Mouse (Mus musculus): ENCODE measurements at regions not wholly inside any gene's neighbourhood (a gene's known extent, or its start where the extent isn't known, plus 50 kb on each side); places are given as distances from the start of the nearest gene placed in this dataset.

GRCm38 (mm10) chr9:87649015-87649978 lies 81.8 kb downstream of the Tbx18 start:
- WGBS = 43% methylated on average over 6 of the region's 6 CpGs
- H3K36me3 ChIP-seq (ENCODE audit: control insufficient read depth, insufficient read depth, low read length) = no peaks in the 10 kb centered on the region
- no peak overlapping the region for H3K4me2 ChIP-seq (ENCODE audit: low read depth, low read length)
- H3K4me1 ChIP-seq (ENCODE audit: control insufficient read depth, insufficient read depth, low read length) = 0 out of 2 replicates have a peak, but pooled peaks cover 3% of the 10 kb centered on the region
- no peak overlapping the region for H3K4me3 ChIP-seq (ENCODE audit: low read depth, low read length)
- H3K27ac ChIP-seq (ENCODE audit: low read depth, low read length) = no peak overlapping the region
- H3K27me3 ChIP-seq (ENCODE audit: control insufficient read depth, insufficient read depth, low read length) = no peaks in the 10 kb centered on the region
- no peaks in the 10 kb centered on the region for H3K9me3 ChIP-seq (ENCODE audit: control insufficient read depth, low read length)
- no peak overlapping the region for H3K9ac ChIP-seq (replicated peaks; ENCODE audit: low read depth, low read length)
- ATAC-seq (ENCODE audit: low read depth) = peak; percentile 41; the same call in 1 of the 2 replicates

GRCm38 (mm10) chr9:87648317-87648716 lies 82.7 kb downstream of the Tbx18 start:
- no peak overlapping the region for H3K4me2 ChIP-seq (ENCODE audit: low read depth, low read length)
- no peaks in the 10 kb centered on the region for H3K36me3 ChIP-seq (ENCODE audit: control insufficient read depth, insufficient read depth, low read length)
- no peaks in the 10 kb centered on the region for H3K9me3 ChIP-seq (ENCODE audit: control insufficient read depth, low read length)
- no peak overlapping the region for H3K9ac ChIP-seq (replicated peaks; ENCODE audit: low read depth, low read length)
- 68% methylated on average over 5 of the region's 5 CpGs for WGBS
- no peak overlapping the region for H3K4me3 ChIP-seq (ENCODE audit: low read depth, low read length)
- no peak overlapping the region for H3K27ac ChIP-seq (ENCODE audit: low read depth, low read length)
- ATAC-seq (ENCODE audit: low read depth) = no peak
- H3K4me1 ChIP-seq (ENCODE audit: control insufficient read depth, insufficient read depth, low read length) = 0 out of 2 replicates have a peak, but pooled peaks cover 3% of the 10 kb centered on the region
- no peaks in the 10 kb centered on the region for H3K27me3 ChIP-seq (ENCODE audit: control insufficient read depth, insufficient read depth, low read length)

- 93% methylated on average over 5 of the region's 5 CpGs for WGBS
- Histone ChIP-seq H3K27ac (ENCODE audit: low read depth, low read length) (no peak overlapping the region), H3K4me2 (ENCODE audit: low read depth, low read length) (no peak overlapping the region), H3K9me3 (ENCODE audit: control insufficient read depth, low read length) (no peaks in the 10 kb centered on the region), H3K27me3 (ENCODE audit: control insufficient read depth, insufficient read depth, low read length) (no peaks in the 10 kb centered on the region), H3K36me3 (ENCODE audit: control insufficient read depth, insufficient read depth, low read length) (no peaks in the 10 kb centered on the region), H3K4me3 (ENCODE audit: low read depth, low read length) (no peak overlapping the region), H3K4me1 (ENCODE audit: control insufficient read depth, insufficient read depth, low read length) (0 out of 2 replicates have a peak, but pooled peaks cover 3% of the 10 kb centered on the region), H3K9ac (replicated peaks; ENCODE audit: low read depth, low read length) (no peak overlapping the region)
- ATAC-seq (ENCODE audit: low read depth) = no peak
Observed at GRCm38 (mm10) chr9:87645032-87645431, 86.0 kb downstream of the Tbx18 start.

- Histone ChIP-seq H3K27ac (ENCODE audit: low read depth, low read length) (no peak overlapping the region), H3K4me3 (ENCODE audit: low read depth, low read length) (no peak overlapping the region), H3K27me3 (ENCODE audit: control insufficient read depth, insufficient read depth, low read length) (no peaks in the 10 kb centered on the region), H3K9ac (replicated peaks; ENCODE audit: low read depth, low read length) (no peak overlapping the region), H3K4me2 (ENCODE audit: low read depth, low read length) (no peak overlapping the region), H3K4me1 (ENCODE audit: control insufficient read depth, insufficient read depth, low read length) (no peaks in the 10 kb centered on the region), H3K9me3 (ENCODE audit: control insufficient read depth, low read length) (no peaks in the 10 kb centered on the region), H3K36me3 (ENCODE audit: control insufficient read depth, insufficient read depth, low read length) (no peaks in the 10 kb centered on the region)
- 78% methylated on average over 5 of the region's 5 CpGs for WGBS
- ATAC-seq (ENCODE audit: low read depth) = no peak
Observed at GRCm38 (mm10) chr9:87633863-87634630, 97.0 kb downstream of the Tbx18 start.

DNA sequence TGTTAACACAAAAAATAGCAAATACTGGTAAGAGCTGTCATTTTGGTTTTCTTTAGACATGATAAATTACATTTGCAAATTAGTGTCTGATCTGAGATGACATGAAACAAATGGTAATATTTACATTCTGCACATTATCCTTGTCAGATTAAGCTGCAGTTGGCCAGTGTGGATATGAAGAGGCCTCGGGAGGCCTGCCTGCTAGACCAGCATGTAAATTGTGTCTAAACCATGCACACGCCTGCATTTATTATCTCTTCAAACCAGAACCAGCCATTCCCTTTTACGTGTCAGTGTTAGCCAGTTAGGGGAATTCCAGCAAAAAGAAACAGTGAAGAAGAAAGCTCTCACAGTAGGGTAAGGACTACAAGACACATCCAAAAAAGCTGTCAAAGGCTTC lies 104.6 kb downstream of the Tbx18 start:
- Histone ChIP-seq H3K9me3 (ENCODE audit: control insufficient read depth, low read length) (no peaks in the 10 kb centered on the region), H3K4me1 (ENCODE audit: control insufficient read depth, insufficient read depth, low read length) (no peaks in the 10 kb centered on the region), H3K4me2 (ENCODE audit: low read depth, low read length) (no peak overlapping the region), H3K27ac (ENCODE audit: low read depth, low read length) (no peak overlapping the region), H3K9ac (replicated peaks; ENCODE audit: low read depth, low read length) (no peak overlapping the region), H3K4me3 (ENCODE audit: low read depth, low read length) (no peak overlapping the region), H3K36me3 (ENCODE audit: control insufficient read depth, insufficient read depth, low read length) (no peaks in the 10 kb centered on the region), H3K27me3 (ENCODE audit: control insufficient read depth, insufficient read depth, low read length) (no peaks in the 10 kb centered on the region)
- ATAC-seq (ENCODE audit: low read depth) = no peak
- 64% methylated on average over 3 of the region's 3 CpGs for WGBS

DNA sequence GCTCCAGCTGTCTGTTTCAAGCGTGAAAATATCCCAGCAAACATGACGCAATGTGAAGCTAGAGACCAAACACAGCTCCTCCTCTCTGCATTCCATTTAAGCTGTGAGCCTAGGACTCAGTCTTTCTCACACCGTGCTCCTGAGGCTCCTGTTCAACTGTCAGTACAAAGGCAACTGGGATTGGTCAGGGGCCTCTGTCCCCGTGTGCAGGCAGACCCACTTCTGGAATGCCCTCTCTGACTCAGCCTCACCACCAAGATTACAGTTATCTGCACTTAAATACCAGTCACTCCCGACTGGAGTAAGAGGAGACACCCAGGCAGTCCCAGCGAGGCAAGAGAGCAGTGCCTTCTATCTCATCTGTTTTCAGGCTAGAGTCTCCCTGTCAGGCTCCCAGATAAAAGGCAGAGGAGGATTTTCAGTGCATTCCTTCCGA lies 112.8 kb downstream of the Tbx18 start:
- Histone ChIP-seq H3K9me3 (ENCODE audit: control insufficient read depth, low read length) (no peaks in the 10 kb centered on the region), H3K4me1 (ENCODE audit: control insufficient read depth, insufficient read depth, low read length) (no peaks in the 10 kb centered on the region), H3K36me3 (ENCODE audit: control insufficient read depth, insufficient read depth, low read length) (no peaks in the 10 kb centered on the region), H3K9ac (replicated peaks; ENCODE audit: low read depth, low read length) (no peak overlapping the region), H3K27ac (ENCODE audit: low read depth, low read length) (no peak overlapping the region), H3K27me3 (ENCODE audit: control insufficient read depth, insufficient read depth, low read length) (no peaks in the 10 kb centered on the region), H3K4me2 (ENCODE audit: low read depth, low read length) (no peak overlapping the region), H3K4me3 (ENCODE audit: low read depth, low read length) (no peak overlapping the region)
- 52% methylated on average over 7 of the region's 7 CpGs for WGBS
- no peak for ATAC-seq (ENCODE audit: low read depth)

- no peak overlapping the region for H3K4me2 ChIP-seq (ENCODE audit: low read depth, low read length)
- WGBS = 77% methylated on average over 10 of the region's 10 CpGs
- H3K9me3 ChIP-seq (ENCODE audit: control insufficient read depth, low read length) = no peaks in the 10 kb centered on the region
- no peak overlapping the region for H3K27ac ChIP-seq (ENCODE audit: low read depth, low read length)
- no peak overlapping the region for H3K9ac ChIP-seq (replicated peaks; ENCODE audit: low read depth, low read length)
- H3K4me1 ChIP-seq (ENCODE audit: control insufficient read depth, insufficient read depth, low read length) = no peaks in the 10 kb centered on the region
- no peaks in the 10 kb centered on the region for H3K27me3 ChIP-seq (ENCODE audit: control insufficient read depth, insufficient read depth, low read length)
- H3K36me3 ChIP-seq (ENCODE audit: control insufficient read depth, insufficient read depth, low read length) = no peaks in the 10 kb centered on the region
- no peak overlapping the region for H3K4me3 ChIP-seq (ENCODE audit: low read depth, low read length)
- ATAC-seq (ENCODE audit: low read depth) = no peak
Observed at GRCm38 (mm10) chr9:87607878-87608631, 123.0 kb downstream of the Tbx18 start.

GRCm38 (mm10) chr9:87575591-87575990 lies 155.5 kb downstream of the Tbx18 start:
- H3K27ac ChIP-seq (ENCODE audit: low read depth, low read length) = no peak overlapping the region
- no peaks in the 10 kb centered on the region for H3K9me3 ChIP-seq (ENCODE audit: control insufficient read depth, low read length)
- H3K27me3 ChIP-seq (ENCODE audit: control insufficient read depth, insufficient read depth, low read length) = no peaks in the 10 kb centered on the region
- no peak overlapping the region for H3K4me2 ChIP-seq (ENCODE audit: low read depth, low read length)
- no peaks in the 10 kb centered on the region for H3K36me3 ChIP-seq (ENCODE audit: control insufficient read depth, insufficient read depth, low read length)
- no peaks in the 10 kb centered on the region for H3K4me1 ChIP-seq (ENCODE audit: control insufficient read depth, insufficient read depth, low read length)
- no peak overlapping the region for H3K9ac ChIP-seq (replicated peaks; ENCODE audit: low read depth, low read length)
- 68% methylated on average over 2 of the region's 2 CpGs for WGBS
- no peak overlapping the region for H3K4me3 ChIP-seq (ENCODE audit: low read depth, low read length)
- ATAC-seq (ENCODE audit: low read depth) = no peak
